Mouse (Mus musculus) lung, postnatal 0 days (tissue): ENCODE measurements around the gene Zdhhc8.

Source experiments
- CTCF ChIP-seq: IDR thresholded peaks from 2 replicates; pipeline ENCODE4 v1.5.1; 2016; ENCODE audit warnings: antibody characterized with exemption, mild to moderate bottlenecking
- EP300 ChIP-seq: IDR thresholded peaks from 2 replicates; pipeline ENCODE4 v1.6.1; 2016; ENCODE audit warnings: antibody characterized with exemption, mild to moderate bottlenecking, control low read depth

DNA sequence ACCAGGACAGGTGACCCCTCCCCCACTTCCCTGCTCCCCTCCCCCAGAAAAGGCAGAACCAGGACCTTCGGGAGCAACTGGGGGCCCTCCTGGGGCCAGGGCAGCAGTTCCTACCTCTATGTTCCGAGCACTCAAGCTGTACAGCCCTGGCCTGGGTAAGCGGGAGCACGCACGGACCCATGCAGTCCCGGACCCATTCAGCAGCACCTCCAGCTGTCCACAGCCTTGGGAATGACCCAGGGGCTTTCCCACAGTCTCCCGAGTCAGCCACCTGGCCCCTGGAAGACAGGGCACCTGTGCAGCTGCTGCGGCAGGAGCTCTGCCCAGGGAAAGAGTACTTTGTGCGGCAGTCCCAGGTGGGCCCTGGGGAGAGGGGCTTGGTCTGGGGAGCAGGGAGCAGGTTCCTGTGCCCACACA, 16.3 kb downstream of the Zdhhc8 start:
- TF ChIP-seq CTCF (no peak), EP300 (no peak)
